Mouse (Mus musculus): ENCODE results near the gene Ticrr.

Gene Ticrr

DNA sequence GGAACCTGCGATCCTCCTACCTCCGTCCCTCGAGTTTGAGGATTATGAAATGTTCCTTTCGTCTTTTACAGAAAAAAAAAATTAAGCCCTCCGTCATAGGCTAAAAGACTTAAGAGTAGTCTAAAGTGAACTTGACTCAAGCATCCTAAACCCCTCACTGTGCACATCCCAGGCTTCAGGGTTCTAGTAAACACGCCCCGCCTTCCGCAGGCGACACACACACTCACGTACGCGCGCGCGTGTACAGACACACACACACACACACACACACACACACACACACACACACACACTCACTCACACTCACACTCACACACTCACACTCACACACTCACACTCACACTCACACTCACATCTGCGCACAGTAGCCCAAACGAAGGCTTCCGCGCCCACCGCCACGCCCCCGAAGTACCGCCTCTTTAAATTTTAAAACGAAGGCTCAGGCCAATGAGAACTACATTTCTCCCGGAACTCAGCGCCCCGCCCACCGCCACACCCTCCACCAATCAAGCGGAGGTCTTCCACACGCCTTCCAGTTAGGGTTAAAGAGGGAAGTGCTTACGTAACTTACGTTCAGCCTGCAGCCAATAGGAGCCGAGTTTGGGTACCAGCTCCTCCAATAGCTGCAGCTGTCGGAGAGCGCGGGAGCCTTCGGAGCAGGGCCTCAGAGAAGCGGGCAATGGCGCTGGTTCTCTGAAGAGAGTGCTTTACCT is at the start of gene Ticrr:
Ticrr (plus strand) TSS at position 619 of the 713 bp plus-strand sequence.
- in situ Hi-C loops (cut with MboI, MseI), result no loop called here

DNA sequence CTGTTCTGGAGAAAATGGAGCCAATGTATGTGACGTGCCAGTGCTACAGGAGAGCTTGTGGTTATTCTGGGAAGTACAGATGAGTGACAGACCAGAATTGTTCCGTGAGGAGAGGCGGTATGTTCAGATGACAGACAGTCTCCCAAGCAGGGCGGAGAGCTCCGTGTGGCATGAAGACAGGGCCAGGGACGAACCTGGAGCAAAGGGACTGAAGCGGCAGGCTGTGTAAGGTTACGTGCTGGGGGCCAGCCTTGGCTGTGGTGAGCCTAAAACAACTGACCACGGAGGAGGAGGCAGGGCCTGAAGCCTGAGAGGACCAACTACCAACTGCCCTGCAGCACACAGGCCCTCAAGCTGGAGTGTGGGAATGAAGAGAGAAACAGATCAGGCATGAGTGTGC is 48.1 kb upstream of the Ticrr start:
- in situ Hi-C loops (cut with MboI, MseI), result no loop called here

DNA sequence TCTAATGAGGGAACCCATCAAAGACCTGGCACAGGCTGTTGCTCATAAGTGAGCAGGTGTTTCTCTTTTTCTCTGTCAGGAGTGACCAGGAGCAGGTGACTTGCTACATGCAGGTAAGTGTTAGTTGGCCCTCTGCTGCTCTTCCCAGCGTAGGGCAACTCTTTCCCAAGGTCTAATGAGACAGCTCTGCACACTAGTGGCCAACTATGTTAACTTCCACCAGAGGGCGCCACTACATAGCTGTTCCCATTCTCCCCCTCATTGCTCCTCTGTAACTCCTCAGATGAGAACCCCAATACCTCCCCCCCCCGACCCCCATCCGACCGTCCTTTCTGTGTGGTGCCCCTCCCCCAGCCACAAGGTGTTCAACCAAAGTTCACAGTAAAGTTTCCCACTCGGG is 47.2 kb upstream of the Ticrr start:
- in situ Hi-C loops (cut with MboI, MseI), result no loop called here

DNA sequence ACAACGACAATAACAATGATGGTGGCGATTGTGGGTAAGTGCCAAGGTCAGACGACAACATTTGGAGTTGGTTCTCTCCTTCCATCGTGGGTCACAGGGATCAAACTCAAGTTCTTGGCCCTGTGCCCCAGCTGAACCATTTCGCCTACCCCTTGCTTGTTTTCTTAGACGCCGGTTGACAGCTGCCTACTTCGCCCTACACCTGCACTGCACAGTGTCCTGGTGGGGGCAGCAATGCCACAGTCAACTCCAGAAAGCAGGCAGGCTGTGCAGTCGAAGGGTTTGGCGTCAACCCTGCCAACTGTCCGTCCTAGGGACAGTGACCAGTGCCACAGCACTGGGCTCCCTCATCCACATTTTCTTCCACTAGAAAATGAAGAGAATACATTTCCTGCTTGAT is 46.7 kb upstream of the Ticrr start:
- in situ Hi-C loops (cut with MboI, MseI), result no loop called here

DNA sequence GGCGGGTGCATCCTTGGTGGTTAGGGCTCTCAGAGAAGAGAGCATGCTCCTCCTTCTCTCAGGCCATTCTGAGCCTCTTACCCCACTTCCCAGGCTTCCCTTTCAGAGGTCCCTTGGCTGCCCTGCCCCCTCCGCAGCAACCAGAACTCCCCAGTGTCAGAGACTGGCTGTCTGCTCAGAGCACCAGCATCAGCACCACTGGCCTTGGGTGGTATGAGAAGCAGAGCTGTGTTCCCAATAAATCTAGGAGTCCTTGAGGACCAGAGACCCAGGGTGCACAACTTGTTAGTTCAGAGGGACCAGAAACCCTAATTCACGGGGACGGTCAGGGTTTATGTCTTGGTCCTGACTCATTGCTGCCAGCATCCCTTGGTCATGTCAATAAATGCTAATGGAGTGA is 45.0 kb upstream of the Ticrr start:
- in situ Hi-C loops (cut with MboI, MseI), result no loop called here

DNA sequence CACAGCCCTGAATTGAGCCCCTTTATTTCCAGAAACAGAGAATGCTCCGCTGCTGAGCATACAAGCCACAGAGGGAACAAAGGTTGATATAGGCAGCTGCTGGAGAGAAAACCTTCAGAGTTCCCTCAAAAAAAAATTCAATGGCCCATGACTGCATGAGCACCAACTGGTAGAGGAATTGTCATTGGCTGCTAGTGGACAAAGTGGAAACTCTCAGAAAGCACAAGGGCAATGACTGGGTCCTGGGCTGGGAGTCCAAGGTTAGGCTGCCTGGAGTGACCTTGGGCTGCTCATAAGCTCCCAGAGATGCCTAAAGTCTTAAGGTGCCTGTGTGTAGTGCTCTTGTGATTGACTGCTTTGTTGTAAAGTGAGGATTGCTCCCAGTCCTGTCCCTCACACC is 44.1 kb upstream of the Ticrr start:
- in situ Hi-C loops (cut with MboI, MseI), result no loop called here

DNA sequence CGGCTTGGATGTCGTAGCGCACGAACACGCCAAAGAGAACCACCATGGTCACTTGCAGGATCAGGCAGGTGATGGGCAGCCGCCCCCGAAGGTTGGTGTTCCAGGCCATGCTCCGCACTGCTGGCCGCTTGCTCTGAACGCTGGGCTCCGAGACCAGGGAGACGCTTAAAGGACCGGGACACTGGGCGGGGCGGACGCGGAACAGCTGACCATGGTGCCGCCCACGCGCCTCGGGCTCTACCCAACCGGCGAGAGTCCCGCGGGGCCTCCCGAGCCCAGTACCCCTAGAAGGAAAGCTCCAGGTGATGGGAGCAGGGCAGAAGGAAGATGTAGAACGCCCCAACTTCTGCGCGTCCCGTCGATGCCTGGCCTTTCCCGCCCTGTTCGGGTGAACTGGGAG is 42.6 kb upstream of the Ticrr start, which contains the start of gene Rhcg:
Rhcg (minus strand) TSS at position 240 of the 400 bp plus-strand sequence.
- in situ Hi-C loops (cut with MboI, MseI), result no loop called here

DNA sequence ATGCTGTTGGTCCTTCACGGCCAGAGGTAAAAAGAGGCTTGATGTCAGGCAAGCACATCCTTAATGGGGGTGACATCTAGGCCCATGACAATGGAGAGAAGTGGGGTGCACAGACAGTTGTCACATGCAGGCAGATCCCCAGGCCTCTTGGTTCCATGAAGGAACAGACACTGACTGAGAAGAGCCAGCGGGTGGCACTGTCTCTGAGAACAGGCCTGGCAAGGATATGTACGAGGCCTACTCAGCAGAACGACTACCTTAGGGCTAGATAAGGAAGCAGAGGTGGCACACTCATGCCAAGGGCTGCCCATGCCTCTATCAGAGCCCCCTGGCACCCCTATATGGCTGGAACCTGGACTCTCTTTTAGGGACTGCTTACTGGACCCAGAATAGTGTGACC is 40.5 kb upstream of the Ticrr start:
- in situ Hi-C loops (cut with MboI, MseI), result no loop called here

DNA sequence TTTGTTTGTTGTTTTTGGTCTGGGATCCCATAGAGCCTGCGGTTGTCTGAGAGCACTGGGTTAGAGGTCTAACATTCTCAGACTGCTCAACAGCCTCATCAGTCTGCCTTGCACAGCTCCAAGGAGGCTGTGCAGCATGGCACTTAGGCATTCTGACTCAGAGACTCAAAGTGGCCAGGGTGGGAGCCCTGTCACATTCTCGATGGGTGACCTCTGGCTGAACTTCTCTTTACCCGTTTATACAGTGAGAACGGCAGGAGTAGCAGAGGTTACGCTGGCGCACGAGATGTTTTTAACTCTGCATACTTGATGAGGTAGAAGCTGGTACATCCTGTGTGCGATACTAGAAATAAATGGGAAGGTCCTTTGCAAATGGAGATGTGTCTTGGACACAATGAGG is 36.9 kb upstream of the Ticrr start:
- in situ Hi-C loops (cut with MboI, MseI), result no loop called here

DNA sequence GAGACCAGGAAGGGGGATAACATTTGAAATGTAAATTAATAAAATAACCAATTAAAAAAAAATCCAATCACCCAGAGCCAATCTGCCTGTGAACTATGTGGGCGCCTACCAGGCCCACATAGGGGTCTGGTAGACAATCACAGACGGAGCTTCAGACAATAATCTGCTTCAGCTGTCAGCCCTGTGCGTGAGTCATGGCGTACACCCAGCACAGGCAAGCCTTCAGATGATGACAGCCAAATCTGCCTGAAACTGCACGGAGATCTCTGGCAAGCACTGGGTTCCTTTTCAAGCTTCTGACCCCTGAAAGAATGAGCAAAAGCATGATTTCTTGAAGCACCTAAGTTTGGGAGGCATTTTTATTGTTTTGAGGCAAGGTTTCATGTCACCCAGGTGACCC is 33.8 kb upstream of the Ticrr start:
- in situ Hi-C loops (cut with MboI, MseI), result no loop called here

DNA sequence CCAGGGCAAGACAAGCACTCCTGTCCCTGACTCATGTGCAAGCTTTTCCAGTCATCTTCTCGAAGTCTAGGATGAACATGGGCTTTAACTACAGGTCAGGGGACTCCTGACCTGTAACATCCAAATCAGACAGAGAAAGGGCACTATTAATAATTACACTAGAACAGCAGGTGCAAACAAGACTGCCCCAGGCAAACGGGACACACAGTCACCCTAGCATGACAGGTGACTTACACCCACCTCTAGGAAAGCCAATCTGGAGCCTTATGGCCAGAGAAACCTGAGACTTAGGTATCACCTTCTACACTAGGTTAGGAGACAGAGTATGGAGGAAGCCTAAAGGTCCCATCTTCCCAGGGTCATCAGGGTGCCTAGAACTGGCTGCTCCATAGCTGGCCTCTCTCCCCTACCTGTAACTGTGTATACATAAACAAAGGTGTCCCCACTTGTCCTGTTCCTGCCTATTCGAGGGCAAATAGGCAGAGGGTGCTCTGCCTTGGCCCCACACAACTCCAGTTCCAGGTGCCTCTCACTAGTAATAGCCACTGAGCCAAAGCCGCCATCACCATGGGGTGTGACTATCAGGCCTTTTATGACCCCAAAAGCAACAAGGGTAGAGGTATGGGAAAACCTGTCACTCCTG is 31.6 kb upstream of the Ticrr start:
- in situ Hi-C loops (cut with MboI, MseI), result no loop called here

DNA sequence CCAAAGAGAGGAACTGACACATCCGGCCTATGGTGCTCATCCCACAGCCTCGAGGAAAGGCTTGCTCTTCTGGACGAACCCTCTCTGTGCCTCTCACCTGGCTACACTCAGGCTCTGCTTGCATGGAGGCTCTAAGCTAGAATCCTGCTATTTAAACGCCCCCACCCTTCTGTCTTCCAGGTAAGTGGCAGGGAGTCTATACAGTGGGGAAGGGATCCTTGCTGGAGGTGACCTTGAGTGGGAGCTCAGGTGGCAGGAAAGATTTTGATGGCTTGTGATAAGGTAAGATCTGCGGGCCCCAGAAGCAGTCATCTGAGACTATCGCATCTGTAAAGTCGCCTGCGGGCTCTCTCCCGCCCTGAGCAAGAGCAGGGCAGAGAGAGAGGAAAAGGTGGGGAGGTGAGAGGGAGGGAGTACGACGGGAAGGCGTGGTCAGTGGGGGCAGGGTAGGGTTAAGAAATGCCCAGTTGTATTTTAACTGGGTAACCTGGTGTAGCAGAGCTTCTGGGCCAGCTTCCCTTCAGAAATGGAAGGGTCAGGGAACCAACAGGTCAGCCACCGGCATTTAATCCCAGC is 28.1 kb upstream of the Ticrr start:
- in situ Hi-C loops (cut with MboI, MseI), result no loop called here

DNA sequence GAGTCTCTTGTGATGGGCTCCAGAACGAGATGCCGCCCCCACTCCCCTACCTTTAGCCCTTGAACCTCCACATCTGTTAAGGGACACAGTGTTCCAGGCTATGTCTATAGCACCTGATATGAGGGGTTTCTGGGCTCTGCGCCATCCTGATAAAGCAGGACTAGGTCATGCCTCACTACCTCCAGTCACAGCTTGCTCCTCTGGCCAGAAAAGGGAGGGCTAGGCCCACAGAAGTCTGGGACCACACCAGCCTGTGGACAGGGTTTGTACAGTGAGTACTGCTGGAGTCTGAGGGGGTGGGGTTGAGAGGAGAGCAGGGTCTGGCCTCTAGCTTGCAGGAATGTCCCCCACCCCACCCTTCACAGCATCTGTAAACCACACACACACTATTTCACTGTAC is 12.8 kb upstream of the Ticrr start:
- in situ Hi-C loops (cut with MboI, MseI), result no loop called here

DNA sequence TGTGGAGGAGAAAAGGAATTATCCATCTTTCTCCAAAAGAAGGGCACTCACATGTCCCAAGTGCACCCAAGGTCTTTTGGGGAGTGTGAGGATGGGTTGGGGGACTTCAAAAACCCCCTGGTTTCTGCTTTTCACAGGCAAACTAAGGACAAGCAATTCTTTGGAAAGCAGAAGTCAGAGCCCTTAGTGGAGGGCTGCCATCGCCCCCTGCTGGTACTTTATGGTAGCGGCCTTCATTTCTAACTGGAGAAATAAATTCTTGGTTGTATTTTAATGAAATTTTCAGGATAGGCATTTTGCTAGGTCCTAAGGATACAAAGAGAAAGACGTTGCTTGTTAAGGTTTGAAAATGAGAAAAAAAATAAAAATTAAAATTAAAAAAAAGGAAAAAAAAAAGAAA is 11.0 kb upstream of the Ticrr start:
- in situ Hi-C loops (cut with MboI, MseI), result no loop called here

DNA sequence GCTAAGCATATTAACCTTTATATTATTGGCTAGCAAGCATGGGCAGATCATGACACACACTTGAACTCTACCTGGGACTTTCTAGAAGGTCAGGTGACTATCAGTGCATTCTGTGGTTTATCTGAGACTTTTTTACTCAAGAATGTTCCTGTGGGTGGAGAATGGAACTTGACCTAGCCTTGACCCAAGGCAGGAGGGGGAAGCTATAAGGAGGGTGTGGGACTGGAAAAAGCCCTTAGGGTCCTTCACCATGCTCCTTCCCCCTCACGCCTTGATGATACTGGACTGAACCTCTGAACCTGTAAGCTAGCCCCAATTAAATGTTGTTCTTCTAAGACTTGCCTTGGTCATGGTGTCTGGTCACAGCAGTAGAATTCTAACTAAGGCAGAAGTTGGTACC is 5.8 kb upstream of the Ticrr start:
- in situ Hi-C loops (cut with MboI, MseI), result no loop called here

DNA sequence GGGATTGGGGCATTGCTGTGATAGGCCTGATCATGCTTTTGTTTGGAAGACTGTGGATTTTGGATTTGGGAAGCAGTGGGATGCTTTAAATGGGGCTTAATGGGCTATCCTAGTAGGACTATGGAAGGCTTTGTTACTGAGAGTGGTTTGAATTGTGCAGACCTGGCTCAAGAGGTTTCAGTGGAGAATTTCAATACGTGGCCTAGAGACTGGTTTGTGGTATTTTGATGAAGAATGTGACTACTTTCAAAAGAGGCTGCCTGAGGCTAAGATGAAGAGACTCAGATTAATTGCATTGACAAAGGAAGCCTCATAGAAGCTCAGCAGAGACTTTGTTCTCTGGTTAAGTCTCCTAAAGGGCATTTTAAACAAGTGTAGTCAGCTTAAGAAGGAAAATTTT is 5.4 kb upstream of the Ticrr start:
- in situ Hi-C loops (cut with MboI, MseI), result no loop called here

DNA sequence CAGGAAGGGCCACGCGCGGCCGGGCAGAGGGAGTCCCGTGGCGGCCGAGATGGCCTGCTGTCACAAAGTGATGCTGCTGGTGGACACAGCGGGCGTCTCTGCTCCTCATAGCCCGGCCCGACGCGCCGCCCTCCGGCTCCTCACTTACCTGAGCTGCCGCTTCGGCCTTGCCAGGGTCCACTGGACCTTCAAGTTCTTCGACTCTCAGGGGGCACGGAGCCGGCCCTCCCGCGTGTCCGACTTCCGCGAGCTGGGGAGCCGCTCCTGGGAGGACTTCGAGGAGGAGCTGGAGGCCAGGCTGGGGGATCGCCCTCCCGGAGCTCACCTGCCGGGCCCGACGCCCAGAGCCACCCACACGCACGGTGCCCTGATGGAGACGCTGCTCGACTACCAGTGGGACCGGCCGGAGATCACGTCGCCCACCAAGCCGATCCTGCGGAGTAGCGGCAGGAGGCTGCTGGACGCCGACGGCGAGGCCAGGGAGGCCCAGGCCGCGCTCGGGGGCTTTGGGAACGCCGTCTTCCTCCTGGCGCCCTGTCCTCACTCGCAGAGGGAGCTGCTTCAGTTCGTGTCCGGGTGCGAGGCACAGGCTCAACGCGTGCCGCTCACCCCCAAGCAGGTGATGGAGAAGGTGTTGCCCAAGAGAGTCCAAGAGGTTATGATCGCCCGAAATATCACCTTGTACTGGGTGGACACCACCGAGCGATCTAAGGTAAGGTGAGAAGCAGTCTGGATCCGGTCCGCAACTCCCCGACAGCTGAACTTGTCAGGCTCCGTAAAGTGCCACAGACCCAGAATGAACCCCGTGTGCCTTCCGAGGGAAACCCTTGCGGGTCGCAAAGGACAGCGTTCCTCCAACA is 525 bp downstream of the Ticrr start:
- in situ Hi-C loops (cut with MboI, MseI), result no loop called here

DNA sequence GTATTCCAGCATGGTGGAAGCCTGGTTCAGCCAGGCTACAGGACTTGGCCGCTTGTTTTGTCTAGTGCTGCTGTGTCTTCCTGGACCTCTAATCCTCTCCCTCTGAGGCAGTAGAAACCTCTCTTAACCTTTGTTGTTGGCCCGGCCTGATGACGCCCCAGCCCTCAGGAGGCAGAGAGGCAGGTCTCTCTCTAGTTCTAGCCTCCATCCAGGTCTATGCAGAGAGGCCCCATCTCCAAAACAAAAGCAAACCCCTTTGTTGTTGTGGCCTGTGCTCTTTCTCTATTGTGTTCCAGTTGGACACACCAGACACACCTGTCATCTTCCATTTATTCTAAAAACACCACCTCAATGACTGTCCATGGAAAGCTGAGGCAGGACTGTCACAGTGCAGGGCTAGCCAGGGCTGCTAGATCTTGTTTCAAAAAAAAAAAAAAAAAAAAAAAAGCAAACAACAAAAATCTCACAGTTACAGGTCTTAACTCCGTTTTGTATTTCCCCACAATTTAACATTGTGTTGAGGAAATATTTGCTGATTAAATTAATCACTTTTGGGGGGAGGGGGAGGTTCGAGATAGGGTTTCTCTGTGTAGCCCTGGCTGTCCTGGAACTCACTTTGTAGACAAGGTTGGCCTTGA is 1.4 kb downstream of the Ticrr start:
- in situ Hi-C loops (cut with MboI, MseI), result no loop called here

DNA sequence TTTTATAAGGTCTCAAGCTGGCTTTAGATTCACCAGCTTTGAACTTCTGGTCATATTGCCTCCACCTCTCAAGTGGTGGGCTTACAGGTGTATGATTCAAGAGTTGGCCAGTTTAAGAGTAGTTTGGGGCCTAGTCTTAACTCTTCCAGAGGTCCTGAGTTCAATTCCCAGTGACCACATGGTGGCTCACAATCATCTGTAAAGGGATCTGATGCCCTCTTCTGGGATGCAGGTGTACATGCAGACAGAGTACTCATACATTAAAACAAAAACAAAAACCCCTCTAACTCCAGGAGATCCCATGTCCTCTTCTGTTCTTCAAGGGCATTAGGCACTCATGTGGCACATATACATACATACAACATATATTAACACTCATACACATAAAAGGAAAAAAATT is 6.7 kb downstream of the Ticrr start:
- in situ Hi-C loops (cut with MboI, MseI), result no loop called here

DNA sequence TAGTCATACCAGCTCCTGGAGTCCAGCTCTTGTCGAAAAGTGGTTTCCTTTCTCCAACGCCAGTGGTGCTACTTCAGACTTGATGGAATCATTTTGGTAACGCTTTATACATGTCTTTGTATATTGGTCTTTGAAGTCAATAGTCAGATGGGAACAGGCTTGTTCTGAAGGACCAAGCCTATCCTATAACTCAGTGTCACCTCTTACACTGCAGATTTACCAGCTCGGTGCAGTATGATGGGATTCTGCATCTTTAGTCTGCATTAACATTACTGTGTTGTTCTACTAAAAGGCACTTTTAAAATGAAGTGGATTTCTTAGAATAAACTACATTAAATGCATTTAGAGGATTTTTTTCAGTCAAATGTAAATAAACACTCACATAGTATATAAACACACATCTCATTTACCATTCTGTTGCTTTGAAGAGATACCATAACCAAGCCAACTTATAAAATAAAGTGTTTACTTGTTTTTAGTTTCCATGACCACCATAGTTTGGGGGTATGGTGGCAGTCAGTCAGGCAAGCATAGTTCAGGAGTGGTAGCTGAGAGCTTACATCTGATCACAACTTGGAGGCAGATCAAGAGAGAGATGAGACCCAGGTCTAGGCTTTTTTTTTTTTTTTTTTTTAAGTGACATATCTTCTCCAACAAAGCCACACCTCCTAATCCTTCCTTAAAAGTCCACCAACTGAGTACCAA is 11.1 kb downstream of the Ticrr start:
- in situ Hi-C loops (cut with MboI, MseI), result no loop called here

DNA sequence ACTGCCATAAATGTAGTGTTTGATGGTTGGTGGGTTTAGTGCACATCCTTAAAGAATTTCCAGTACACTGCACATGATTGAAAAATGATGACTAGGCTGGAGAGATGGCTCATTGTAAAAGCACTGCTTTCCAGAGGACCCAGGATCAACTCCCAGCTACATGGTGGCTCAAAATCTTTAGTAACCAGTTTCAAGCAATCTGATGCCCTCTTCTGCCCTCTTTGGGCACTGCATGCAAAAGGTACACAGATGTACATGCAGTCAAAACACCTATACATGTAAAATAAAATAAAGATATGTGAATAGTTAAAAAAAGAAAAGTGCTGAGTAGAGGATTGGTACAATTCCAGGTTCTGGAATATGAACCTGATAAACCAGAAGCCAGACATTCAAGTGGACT is 19.2 kb downstream of the Ticrr start:
- in situ Hi-C loops (cut with MboI, MseI), result no loop called here

Measured in T-helper 1 cell (primary cell).